Mouse (Mus musculus): ENCODE measurements at regions not wholly inside any gene's neighbourhood (a gene's known extent, or its start where the extent isn't known, plus 50 kb on each side); places are given as distances from the start of the nearest gene placed in this dataset.
A peak's percentile ranks its signal among the peaks of the same experiment; 100 is the strongest.

GRCm38 (mm10) chr9:122629171-122629904, 117.8 kb upstream of the Topaz1 start:
- no peak overlapping the region for H3K4me3 ChIP-seq (replicated peaks)
- no peak overlapping the region for H3K27ac ChIP-seq
- no peak overlapping the region for H3K9ac ChIP-seq (replicated peaks)
- no peak for ATAC-seq (ENCODE audit: insufficient number of reproducible peaks, insufficient read depth, low FRiP score, low TSS enrichment, low read depth)
- H3K4me2 ChIP-seq: no peak overlapping the region
- H3K9me3 ChIP-seq: no peaks in the 10 kb centered on the region
- H3K36me3 ChIP-seq: no peaks in the 10 kb centered on the region
- peaks cover 29% of the 10 kb centered on the region for H3K27me3 ChIP-seq
- H3K4me1 ChIP-seq (replicated peaks): peaks cover 5% of the 10 kb centered on the region; the same call in 1 of the 2 replicates
- 28% methylated on average over 18 of the region's 18 CpGs for WGBS

- Histone ChIP-seq H3K9me3 (no peaks in the 10 kb centered on the region), H3K36me3 (no peaks in the 10 kb centered on the region), H3K4me2 (no peak overlapping the region), H3K9ac (replicated peaks) (no peak overlapping the region), H3K27me3 (peaks cover 29% of the 10 kb centered on the region), H3K4me3 (replicated peaks) (no peak overlapping the region), H3K4me1 (replicated peaks) (peaks cover 5% of the 10 kb centered on the region; the same call in 1 of the 2 replicates), H3K27ac (no peak overlapping the region)
- ATAC-seq (ENCODE audit: insufficient number of reproducible peaks, insufficient read depth, low FRiP score, low TSS enrichment, low read depth): no peak
- 84% methylated on average over 9 of the region's 9 CpGs for WGBS
Observed at GRCm38 (mm10) chr9:122631793-122632192, 115.4 kb upstream of the Topaz1 start.

- Histone ChIP-seq H3K4me1 (replicated peaks) (peaks cover 5% of the 10 kb centered on the region; the same call in 1 of the 2 replicates), H3K36me3 (no peaks in the 10 kb centered on the region), H3K27ac (no peak overlapping the region), H3K9ac (replicated peaks) (no peak overlapping the region), H3K27me3 (peaks cover 18% of the 10 kb centered on the region), H3K4me2 (no peak overlapping the region), H3K4me3 (replicated peaks) (no peak overlapping the region), H3K9me3 (no peaks in the 10 kb centered on the region)
- ATAC-seq (ENCODE audit: insufficient number of reproducible peaks, insufficient read depth, low FRiP score, low TSS enrichment, low read depth): no peak
- WGBS: 64% methylated on average over 1 of the region's 1 CpGs
Observed at GRCm38 (mm10) chr9:122633484-122633883, 113.7 kb upstream of the Topaz1 start.

DNA sequence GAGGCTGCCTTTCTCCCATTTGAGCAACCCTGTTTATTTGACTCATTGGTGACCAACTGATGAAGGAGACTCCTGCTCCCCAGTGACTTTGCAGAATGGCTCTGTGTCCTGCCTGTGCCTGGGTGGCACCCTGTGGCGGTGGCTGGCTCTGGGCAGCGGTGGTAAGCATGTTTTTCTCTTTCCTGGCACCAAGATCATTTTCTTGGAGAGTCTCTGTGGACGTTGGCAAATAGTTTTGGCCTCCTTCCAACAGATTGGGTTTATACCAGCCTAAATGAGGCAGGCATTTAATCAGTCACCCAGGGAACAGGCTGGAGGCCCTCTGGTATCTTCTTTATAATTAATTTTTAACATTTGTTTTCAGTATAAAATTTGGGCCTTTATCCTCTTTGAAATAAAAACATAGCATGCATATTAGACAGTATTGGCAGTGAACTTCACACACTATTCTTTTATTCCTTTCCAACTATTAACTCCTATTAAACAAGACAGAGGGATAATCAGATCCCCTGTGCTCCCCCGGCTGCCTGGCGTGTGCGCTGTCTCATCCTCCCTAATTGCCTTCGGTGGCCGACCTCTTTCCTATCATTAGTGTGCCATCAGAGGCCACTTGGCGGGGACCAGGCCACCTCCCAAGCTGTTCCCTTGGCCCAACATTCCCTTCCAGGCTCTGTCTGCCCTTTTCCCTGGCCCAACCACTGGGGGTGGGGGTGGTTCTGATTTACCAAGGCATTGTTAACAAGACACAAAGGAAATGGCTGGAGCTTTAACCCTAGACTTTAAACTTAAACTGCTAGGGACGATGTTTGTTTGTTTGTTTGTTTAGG, 111.8 kb upstream of the Topaz1 start:
- Histone ChIP-seq H3K4me1 (replicated peaks) (no peaks in the 10 kb centered on the region), H3K4me2 (no peak overlapping the region), H3K9me3 (no peaks in the 10 kb centered on the region), H3K27ac (no peak overlapping the region), H3K36me3 (no peaks in the 10 kb centered on the region), H3K9ac (replicated peaks) (no peak overlapping the region), H3K4me3 (replicated peaks) (no peak overlapping the region), H3K27me3 (0 out of 2 replicates have a peak, but pooled peaks cover 3% of the 10 kb centered on the region)
- whole genome bisulfite sequencing: 44% methylated on average over 10 of the region's 10 CpGs
- no peak for ATAC-seq (ENCODE audit: insufficient number of reproducible peaks, insufficient read depth, low FRiP score, low TSS enrichment, low read depth)

DNA sequence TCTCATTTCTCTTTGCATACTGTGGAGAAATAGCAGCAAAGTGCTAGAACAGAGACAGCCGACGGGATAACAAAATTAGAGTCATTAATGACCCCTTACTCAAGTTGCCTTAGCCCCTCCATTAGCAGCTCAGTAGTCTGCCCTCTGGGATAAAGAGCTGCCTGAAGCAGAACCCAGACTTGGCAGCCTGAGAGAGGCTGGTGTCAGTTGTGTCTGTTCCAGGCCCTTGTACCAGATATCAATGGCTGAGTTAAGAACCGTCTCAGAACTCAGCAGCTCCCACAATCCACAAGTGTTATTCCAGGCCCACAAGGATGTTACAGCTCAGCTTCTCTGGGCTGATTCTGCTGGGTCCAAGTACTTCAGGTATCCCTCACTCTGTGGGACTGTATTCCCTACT, 109.6 kb upstream of the Topaz1 start:
- Histone ChIP-seq H3K4me2 (no peak overlapping the region), H3K9me3 (no peaks in the 10 kb centered on the region), H3K36me3 (no peaks in the 10 kb centered on the region), H3K27ac (no peak overlapping the region), H3K4me3 (replicated peaks) (no peak overlapping the region), H3K9ac (replicated peaks) (no peak overlapping the region), H3K27me3 (0 out of 2 replicates have a peak, but pooled peaks cover 3% of the 10 kb centered on the region), H3K4me1 (replicated peaks) (peaks cover 2% of the 10 kb centered on the region; the same call in 1 of the 2 replicates)
- WGBS: 25% methylated on average over 3 of the region's 3 CpGs
- ATAC-seq (ENCODE audit: insufficient number of reproducible peaks, insufficient read depth, low FRiP score, low TSS enrichment, low read depth): no peak

DNA sequence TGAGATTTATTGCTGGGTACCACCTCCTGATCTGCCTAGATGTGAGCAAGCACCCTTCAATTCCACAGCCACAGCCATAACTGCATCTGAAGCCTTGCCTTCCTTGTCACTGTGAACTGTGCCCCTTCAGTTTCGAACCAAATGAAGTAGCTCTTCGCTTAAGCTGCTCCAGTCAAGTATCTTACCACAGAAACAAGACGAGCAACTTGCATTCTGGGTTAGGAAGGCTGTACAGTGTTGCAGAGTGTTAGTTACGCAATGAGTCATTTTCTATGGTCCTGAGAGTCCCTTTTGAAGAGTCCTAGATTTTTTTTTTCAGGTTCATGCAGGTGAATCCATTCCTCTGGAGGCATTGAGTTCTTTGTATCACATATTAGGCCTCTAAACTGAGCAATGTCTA, 107.9 kb upstream of the Topaz1 start:
- H3K9ac ChIP-seq (replicated peaks): no peak overlapping the region
- no peak overlapping the region for H3K4me3 ChIP-seq (replicated peaks)
- 88% methylated on average over 4 of the region's 4 CpGs for WGBS
- peaks cover 8% of the 10 kb centered on the region; the same call in 1 of the 2 replicates for H3K4me1 ChIP-seq (replicated peaks)
- no peak for ATAC-seq (ENCODE audit: insufficient number of reproducible peaks, insufficient read depth, low FRiP score, low TSS enrichment, low read depth)
- H3K27me3 ChIP-seq: peaks cover 14% of the 10 kb centered on the region
- no peak overlapping the region for H3K4me2 ChIP-seq
- H3K9me3 ChIP-seq: no peaks in the 10 kb centered on the region
- no peaks in the 10 kb centered on the region for H3K36me3 ChIP-seq
- no peak overlapping the region for H3K27ac ChIP-seq

DNA sequence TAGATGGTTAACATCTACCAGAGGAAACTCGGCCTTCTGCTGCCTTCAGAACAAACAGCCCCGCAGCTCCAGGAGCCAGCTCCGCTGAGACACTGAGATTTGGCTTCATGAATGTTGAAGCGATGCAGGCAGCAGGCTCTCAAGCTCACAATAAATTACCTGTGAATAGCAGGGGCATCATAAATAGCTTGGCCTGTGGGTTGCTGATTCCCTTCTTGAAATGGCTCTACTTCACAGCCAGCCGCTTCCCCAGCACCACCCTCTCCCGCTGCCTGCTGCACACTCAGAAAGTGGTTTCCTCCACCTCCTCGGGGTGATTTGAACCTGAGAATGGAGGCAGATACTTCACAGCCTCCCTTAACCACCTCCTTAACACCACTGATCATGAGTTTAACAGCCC, 104.2 kb upstream of the Topaz1 start:
- ATAC-seq (ENCODE audit: insufficient number of reproducible peaks, insufficient read depth, low FRiP score, low TSS enrichment, low read depth): no peak
- H3K4me2 ChIP-seq: no peak overlapping the region
- H3K36me3 ChIP-seq: no peaks in the 10 kb centered on the region
- WGBS: 22% methylated on average over 7 of the region's 7 CpGs
- no peak overlapping the region for H3K4me3 ChIP-seq (replicated peaks)
- H3K9me3 ChIP-seq: no peaks in the 10 kb centered on the region
- no peak overlapping the region for H3K27ac ChIP-seq
- H3K27me3 ChIP-seq: peaks cover 18% of the 10 kb centered on the region
- no peak overlapping the region for H3K9ac ChIP-seq (replicated peaks)
- peaks cover 13% of the 10 kb centered on the region; the same call in 1 of the 2 replicates for H3K4me1 ChIP-seq (replicated peaks)

GRCm38 (mm10) chr9:122645569-122645968, 101.6 kb upstream of the Topaz1 start:
- Histone ChIP-seq H3K4me2 (no peak overlapping the region), H3K27me3 (peaks cover 18% of the 10 kb centered on the region), H3K9ac (replicated peaks) (no peak overlapping the region), H3K4me3 (replicated peaks) (no peak overlapping the region), H3K36me3 (no peaks in the 10 kb centered on the region), H3K9me3 (no peaks in the 10 kb centered on the region), H3K4me1 (replicated peaks) (peaks cover 13% of the 10 kb centered on the region; the same call in 1 of the 2 replicates), H3K27ac (peak overlapping the region; percentile 17; the same call in 1 of the 2 replicates)
- ATAC-seq (ENCODE audit: insufficient number of reproducible peaks, insufficient read depth, low FRiP score, low TSS enrichment, low read depth): peak; percentile 59; the same call in 1 of the 2 replicates
- WGBS: 12% methylated on average over 5 of the region's 5 CpGs

GRCm38 (mm10) chr9:122650862-122651261, 96.3 kb upstream of the Topaz1 start:
- ATAC-seq (ENCODE audit: insufficient number of reproducible peaks, insufficient read depth, low FRiP score, low TSS enrichment, low read depth): no peak
- no peak overlapping the region for H3K9ac ChIP-seq (replicated peaks)
- WGBS: 93% methylated on average over 3 of the region's 3 CpGs
- no peaks in the 10 kb centered on the region for H3K36me3 ChIP-seq
- H3K4me2 ChIP-seq: no peak overlapping the region
- no peaks in the 10 kb centered on the region for H3K9me3 ChIP-seq
- no peak overlapping the region for H3K27ac ChIP-seq
- no peaks in the 10 kb centered on the region for H3K27me3 ChIP-seq
- H3K4me1 ChIP-seq (replicated peaks): no peaks in the 10 kb centered on the region
- no peak overlapping the region for H3K4me3 ChIP-seq (replicated peaks)

DNA sequence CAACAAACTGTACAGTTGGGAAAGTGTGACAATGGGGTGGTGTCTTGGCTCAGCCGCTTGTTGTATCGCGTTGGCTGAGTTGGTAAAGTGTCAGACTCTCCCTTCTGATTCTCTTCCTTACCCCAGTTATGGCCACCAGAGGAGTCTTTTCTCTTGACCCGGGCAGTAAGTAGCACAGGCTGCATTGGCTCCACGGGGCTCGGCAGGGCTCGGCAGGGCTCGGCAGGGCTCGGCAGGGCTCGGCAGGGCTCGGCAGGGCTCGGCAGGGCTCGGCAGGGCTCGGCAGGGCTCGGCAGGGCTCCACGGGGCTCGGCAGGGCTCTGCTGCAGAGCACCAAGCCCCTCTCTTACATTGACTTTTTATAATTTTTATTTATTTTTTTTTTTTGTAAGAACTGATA, 91.6 kb upstream of the Topaz1 start:
- no peak overlapping the region for H3K4me3 ChIP-seq (replicated peaks)
- H3K4me2 ChIP-seq: no peak overlapping the region
- H3K9me3 ChIP-seq: no peaks in the 10 kb centered on the region
- H3K9ac ChIP-seq (replicated peaks): no peak overlapping the region
- H3K27me3 ChIP-seq: no peaks in the 10 kb centered on the region
- no peak overlapping the region for H3K27ac ChIP-seq
- H3K4me1 ChIP-seq (replicated peaks): peaks cover 10% of the 10 kb centered on the region
- no peaks in the 10 kb centered on the region for H3K36me3 ChIP-seq
- 65% methylated on average over 17 of the region's 17 CpGs for WGBS
- no peak for ATAC-seq (ENCODE audit: insufficient number of reproducible peaks, insufficient read depth, low FRiP score, low TSS enrichment, low read depth)

- Histone ChIP-seq H3K4me3 (replicated peaks) (no peak overlapping the region), H3K27ac (no peak overlapping the region)
Observed at GRCm38 (mm10) chr9:122660050-122660449, 87.1 kb upstream of the Topaz1 start.

More at GRCm38 (mm10) chr9:122660050-122660449, 87.1 kb upstream of the Topaz1 start:
- peaks cover 10% of the 10 kb centered on the region for H3K4me1 ChIP-seq (replicated peaks)
- H3K4me2 ChIP-seq: no peak overlapping the region
- H3K9me3 ChIP-seq: no peaks in the 10 kb centered on the region
- H3K36me3 ChIP-seq: no peaks in the 10 kb centered on the region
- no peak for ATAC-seq (ENCODE audit: insufficient number of reproducible peaks, insufficient read depth, low FRiP score, low TSS enrichment, low read depth)
- H3K9ac ChIP-seq (replicated peaks): no peak overlapping the region
- no peaks in the 10 kb centered on the region for H3K27me3 ChIP-seq
- 68% methylated on average over 9 of the region's 9 CpGs for WGBS
